Mouse (Mus musculus) lung, adult 2 months (tissue): ENCODE measurements around the gene Cox8a.

ENCODE experiments used
- CTCF ChIP-seq: fragments of 200-500 bp; IDR thresholded peaks from 2 replicates; pipeline ENCODE4 v1.5.1; 2011; ENCODE audit warnings: mild to moderate bottlenecking, low read length, control low read depth; ENCODE audit not compliant: insufficient read depth
- POLR2A ChIP-seq: fragments of 200-500 bp; IDR thresholded peaks from 2 replicates; pipeline ENCODE4 v1.6.1; 2011; ENCODE audit warnings: low read depth, mild to moderate bottlenecking, control low read depth, low read length, borderline replicate concordance; ENCODE audit errors: extremely low read depth

DNA sequence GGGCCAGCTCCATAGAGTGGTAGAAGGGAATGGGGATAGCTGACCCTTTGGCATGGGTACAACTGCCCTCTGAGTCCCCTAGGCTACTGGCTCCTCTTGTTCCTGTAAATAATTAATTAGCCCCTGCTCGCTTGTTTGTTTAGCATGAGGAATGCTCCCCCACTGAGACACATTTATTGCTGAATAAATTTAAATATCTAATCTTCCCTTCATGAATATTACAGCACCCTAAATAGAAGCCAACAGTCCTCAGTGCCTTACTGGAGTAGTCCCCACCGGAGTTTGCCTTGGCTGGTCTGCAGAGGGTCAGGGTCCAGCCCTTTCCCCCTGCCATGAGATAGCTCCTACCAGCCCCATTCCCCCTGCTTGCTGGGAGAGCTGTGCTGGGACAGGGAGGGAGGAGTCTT, 24.9 kb downstream of the Cox8a start:
- TF ChIP-seq CTCF (no peak), POLR2A (no peak)
